Mouse (Mus musculus): ENCODE data around the gene Tmem270. TPM values are rescaled to one million over a fixed set of nuclear protein-coding genes. Genes with fewer than 3 reads are reported as not detected.
A peak's percentile ranks its signal among the peaks of the same experiment; 100 is the strongest.

Gene Tmem270
- polyA plus RNA-seq (2016; fragmentation: Nextera tagmentation; extraction: Ambion mirVana): not detected in 2 replicates

- WGBS: 83% methylated on average over 6 of the region's 6 CpGs
- H3K27me3 ChIP-seq (ENCODE audit: poor library complexity, severe bottlenecking): no peaks in the 10 kb centered on the region
- H3K4me3 ChIP-seq: no peak within 1 kb of the TSS
- DNase-seq (ENCODE audit: extremely low spot score, low spot score): no peak
- H3K27ac ChIP-seq: peak within 1 kb of the TSS; percentile 32; the same call in 1 of the 2 replicates
- peaks cover 11% of the 10 kb centered on the region for H3K4me1 ChIP-seq
- no peaks in the 10 kb centered on the region for H3K9me3 ChIP-seq
- H3K36me3 ChIP-seq (replicated peaks): no peaks in the 10 kb centered on the region
Measured at GRCm38 (mm10) chr5:134906633-134907032, at the start of gene Tmem270. TSS of gene Tmem270 (minus strand) at chr5:134906733.

GRCm38 (mm10) chr5:134955491-134955890 lies 49.0 kb upstream of the Tmem270 start:
- no peaks in the 10 kb centered on the region for H3K36me3 ChIP-seq (replicated peaks)
- H3K4me1 ChIP-seq: peaks cover 20% of the 10 kb centered on the region
- WGBS: 84% methylated on average over 5 of the region's 5 CpGs
- DNase-seq (ENCODE audit: extremely low spot score, low spot score): no peak
- H3K9me3 ChIP-seq: no peaks in the 10 kb centered on the region
- no peaks in the 10 kb centered on the region for H3K27me3 ChIP-seq (ENCODE audit: poor library complexity, severe bottlenecking)
- H3K27ac ChIP-seq: no peak overlapping the region
- no peak overlapping the region for H3K4me3 ChIP-seq

- DNase-seq (ENCODE audit: extremely low spot score, low spot score): no peak
- 50% methylated on average over 19 of the region's 19 CpGs for WGBS
- H3K27me3 ChIP-seq (ENCODE audit: poor library complexity, severe bottlenecking): peaks cover 26% of the 10 kb centered on the region
- H3K4me1 ChIP-seq: peaks cover 31% of the 10 kb centered on the region
- no peaks in the 10 kb centered on the region for H3K36me3 ChIP-seq (replicated peaks)
- H3K27ac ChIP-seq: no peak overlapping the region; the same call in 1 of the 2 replicates
- no peaks in the 10 kb centered on the region for H3K9me3 ChIP-seq
- H3K4me3 ChIP-seq: no peak overlapping the region
Measured at GRCm38 (mm10) chr5:134951053-134951884, 44.7 kb upstream of the Tmem270 start.

- Histone ChIP-seq H3K9me3 (no peaks in the 10 kb centered on the region), H3K4me3 (no peak overlapping the region), H3K27ac (0 out of 2 replicates have a peak overlapping the region, but pooled peaks have one; percentile 15), H3K27me3 (ENCODE audit: poor library complexity, severe bottlenecking) (peaks cover 50% of the 10 kb centered on the region), H3K36me3 (replicated peaks) (no peaks in the 10 kb centered on the region), H3K4me1 (peaks cover 36% of the 10 kb centered on the region)
- no peak for DNase-seq (ENCODE audit: extremely low spot score, low spot score)
- 71% methylated on average over 4 of the region's 4 CpGs for WGBS
Measured at GRCm38 (mm10) chr5:134948085-134948439, 41.5 kb upstream of the Tmem270 start.

- H3K4me3 ChIP-seq: no peak overlapping the region
- no peaks in the 10 kb centered on the region for H3K36me3 ChIP-seq (replicated peaks)
- H3K27me3 ChIP-seq (ENCODE audit: poor library complexity, severe bottlenecking): peaks cover 50% of the 10 kb centered on the region
- peaks cover 36% of the 10 kb centered on the region for H3K4me1 ChIP-seq
- H3K27ac ChIP-seq: peak overlapping the region; percentile 15; the same call in 1 of the 2 replicates
- WGBS: 68% methylated on average over 5 of the region's 5 CpGs
- no peak for DNase-seq (ENCODE audit: extremely low spot score, low spot score)
- no peaks in the 10 kb centered on the region for H3K9me3 ChIP-seq
Measured at GRCm38 (mm10) chr5:134947420-134948084, 41.0 kb upstream of the Tmem270 start.

- H3K4me1 ChIP-seq: peaks cover 36% of the 10 kb centered on the region
- H3K27ac ChIP-seq: peak within 1 kb of the TSS; percentile 15; the same call in 1 of the 2 replicates
- H3K27me3 ChIP-seq (ENCODE audit: poor library complexity, severe bottlenecking): peaks cover 50% of the 10 kb centered on the region
- H3K4me3 ChIP-seq: peak within 1 kb of the TSS; percentile 37
- no peak for DNase-seq (ENCODE audit: extremely low spot score, low spot score)
- WGBS: 7% methylated on average over 11 of the region's 11 CpGs
- H3K9me3 ChIP-seq: no peaks in the 10 kb centered on the region
- no peaks in the 10 kb centered on the region for H3K36me3 ChIP-seq (replicated peaks)
Measured at GRCm38 (mm10) chr5:134946857-134947255, 40.3 kb upstream of the Tmem270 start, which contains the start of gene Cldn4. TSS of gene Cldn4 (minus strand) at chr5:134946934.

GRCm38 (mm10) chr5:134946063-134946856 lies 39.7 kb upstream of the Tmem270 start:
- Histone ChIP-seq H3K9me3 (no peaks in the 10 kb centered on the region), H3K36me3 (replicated peaks) (no peaks in the 10 kb centered on the region), H3K4me3 (peak overlapping the region; percentile 37), H3K27ac (peak overlapping the region; percentile 15; the same call in 1 of the 2 replicates), H3K27me3 (ENCODE audit: poor library complexity, severe bottlenecking) (peaks cover 50% of the 10 kb centered on the region), H3K4me1 (peaks cover 30% of the 10 kb centered on the region)
- no peak for DNase-seq (ENCODE audit: extremely low spot score, low spot score)
- WGBS: 16% methylated on average over 43 of the region's 43 CpGs

- peak overlapping the region; percentile 37 for H3K4me3 ChIP-seq
- no peaks in the 10 kb centered on the region for H3K9me3 ChIP-seq
Measured at GRCm38 (mm10) chr5:134945266-134945959, 38.9 kb upstream of the Tmem270 start.

GRCm38 (mm10) chr5:134944179-134944578 lies 37.6 kb upstream of the Tmem270 start:
- Histone ChIP-seq H3K4me1 (peaks cover 25% of the 10 kb centered on the region), H3K9me3 (no peaks in the 10 kb centered on the region), H3K36me3 (replicated peaks) (no peaks in the 10 kb centered on the region), H3K27ac (no peak overlapping the region), H3K4me3 (no peak overlapping the region), H3K27me3 (ENCODE audit: poor library complexity, severe bottlenecking) (peaks cover 50% of the 10 kb centered on the region)
- WGBS: 83% methylated on average over 5 of the region's 5 CpGs
- DNase-seq (ENCODE audit: extremely low spot score, low spot score): no peak

More at GRCm38 (mm10) chr5:134945266-134945959, 38.9 kb upstream of the Tmem270 start:
- H3K27me3 ChIP-seq (ENCODE audit: poor library complexity, severe bottlenecking): peaks cover 50% of the 10 kb centered on the region
- 41% methylated on average over 18 of the region's 19 CpGs for WGBS
- 0 out of 2 replicates have a peak overlapping the region, but pooled peaks have one; percentile 15 for H3K27ac ChIP-seq
- no peaks in the 10 kb centered on the region for H3K36me3 ChIP-seq (replicated peaks)
- DNase-seq (ENCODE audit: extremely low spot score, low spot score): no peak
- peaks cover 25% of the 10 kb centered on the region for H3K4me1 ChIP-seq

- no peaks in the 10 kb centered on the region for H3K9me3 ChIP-seq
- peaks cover 20% of the 10 kb centered on the region for H3K4me1 ChIP-seq
- no peak overlapping the region for H3K27ac ChIP-seq
- WGBS: 83% methylated on average over 2 of the region's 2 CpGs
- no peaks in the 10 kb centered on the region for H3K36me3 ChIP-seq (replicated peaks)
- peaks cover 39% of the 10 kb centered on the region for H3K27me3 ChIP-seq (ENCODE audit: poor library complexity, severe bottlenecking)
- H3K4me3 ChIP-seq: no peak overlapping the region
- no peak for DNase-seq (ENCODE audit: extremely low spot score, low spot score)
Measured at GRCm38 (mm10) chr5:134942740-134943139, 36.2 kb upstream of the Tmem270 start.

- Histone ChIP-seq H3K27ac (no peak overlapping the region), H3K9me3 (no peaks in the 10 kb centered on the region), H3K36me3 (replicated peaks) (no peaks in the 10 kb centered on the region), H3K4me3 (no peak overlapping the region), H3K27me3 (ENCODE audit: poor library complexity, severe bottlenecking) (peaks cover 28% of the 10 kb centered on the region), H3K4me1 (peaks cover 9% of the 10 kb centered on the region)
- WGBS: 90% methylated on average over 14 of the region's 14 CpGs
- no peak for DNase-seq (ENCODE audit: extremely low spot score, low spot score)
Measured at GRCm38 (mm10) chr5:134941472-134942209, 35.1 kb upstream of the Tmem270 start.

All from forebrain, embryonic 10.5 days (tissue).